Mouse (Mus musculus) stomach, embryonic 14.5 days (tissue): Measurements from ENCODE around the gene Sart1. TPM values are rescaled to one million over a fixed set of nuclear protein-coding genes. Genes with fewer than 3 reads are reported as not detected.

Source experiments
- ATAC-seq: fragments of 200-750 bp; cut with Nextera tagmentation; 2 replicates; pipeline ENCODE4 v1.8.0; 2017; ENCODE audit warnings: low read depth, moderate TSS enrichment; ENCODE audit not compliant: insufficient number of reproducible peaks, insufficient read depth, low FRiP score
- H3K27ac ChIP-seq: fragments of 300-500 bp; sonication (generic); 2 replicates; pipeline ENCODE4 v1.5.1; 2014; ENCODE audit warnings: mild to moderate bottlenecking, low read length, moderate library complexity, mixed read lengths
- H3K27me3 ChIP-seq: fragments of 300-500 bp; sonication (generic); 2 replicates; pipeline ENCODE4 v1.6.1; 2014; ENCODE audit warnings: low read length, control low read depth, mixed read lengths; ENCODE audit not compliant: control insufficient read depth, insufficient read depth
- H3K36me3 ChIP-seq: fragments of 300-500 bp; sonication (generic); 2 replicates; pipeline ENCODE4 v1.6.1; 2014; ENCODE audit warnings: mild to moderate bottlenecking, control low read depth, low read length, moderate library complexity, mixed read lengths; ENCODE audit not compliant: control insufficient read depth, insufficient read depth
- H3K4me1 ChIP-seq: fragments of 300-500 bp; sonication (generic); 2 replicates; pipeline ENCODE4 v1.6.1; 2014; ENCODE audit warnings: low read length, control low read depth, mixed read lengths; ENCODE audit not compliant: control insufficient read depth, insufficient read depth
- H3K4me2 ChIP-seq: fragments of 300-500 bp; sonication (generic); replicated peaks from 2 replicates; pipeline ENCODE4 v1.6.1; 2014; ENCODE audit warnings: low read depth, low read length, control low read depth
- H3K4me3 ChIP-seq: fragments of 300-500 bp; sonication (generic); 2 replicates; pipeline ENCODE4 v1.5.1; 2014; ENCODE audit warnings: low read depth, low read length, control low read depth
- H3K9ac ChIP-seq: fragments of 300-500 bp; sonication (generic); replicated peaks from 2 replicates; pipeline ENCODE4 v1.6.1; 2014; ENCODE audit warnings: low read depth, mild to moderate bottlenecking, control low read depth, low read length, moderate library complexity, mixed read lengths
- H3K9me3 ChIP-seq: fragments of 300-500 bp; sonication (generic); 2 replicates; pipeline ENCODE4 v1.6.1; 2016; ENCODE audit warnings: low read depth, low read length, control low read depth; ENCODE audit not compliant: control insufficient read depth
- WGBS: fragments of 180-500 bp; shearing (Covaris S2); extraction: QIAGEN DNeasy Blood & Tissue Kit; methylation state at CpG from one replicate; pipeline ENCODE4 v1.1.7; 2014; 5-methylcytosine and 5-hydroxymethylcytosine counted together
- polyA plus RNA-seq: library from polyadenylated mRNA; unstranded; fragments of >200 nt; fragmentation: Nextera tagmentation; extraction: Ambion mirVana; gene quantifications from 2 replicates; pipeline ENCODE4 v1.2.1, GENCODE M21; 2014

Gene Sart1
- polyA plus RNA-seq, 1 experiment from 2014 or later = 56.3 TPM

GRCm38 (mm10) chr19:5394168-5394567 lies 5.7 kb upstream of the Sart1 start:
- Histone ChIP-seq H3K9ac (no peak overlapping the region), H3K9me3 (no peaks in the 10 kb centered on the region), H3K27ac (no peak overlapping the region), H3K27me3 (no peaks in the 10 kb centered on the region), H3K4me2 (no peak overlapping the region), H3K4me1 (peaks cover 7% of the 10 kb centered on the region; the same call in 1 of the 2 replicates), H3K36me3 (no peaks in the 10 kb centered on the region), H3K4me3 (no peak overlapping the region)
- 43% methylated on average over 10 of the region's 10 CpGs for WGBS
- no peak for ATAC-seq

- Histone ChIP-seq H3K27me3 (no peaks in the 10 kb centered on the region), H3K9me3 (no peaks in the 10 kb centered on the region), H3K4me3 (no peak overlapping the region), H3K27ac (no peak overlapping the region), H3K4me2 (no peak overlapping the region), H3K9ac (no peak overlapping the region), H3K4me1 (peaks cover 7% of the 10 kb centered on the region; the same call in 1 of the 2 replicates), H3K36me3 (no peaks in the 10 kb centered on the region)
- ATAC-seq = no peak
- WGBS = 56% methylated on average over 4 of the region's 4 CpGs
These were observed 4.4 kb upstream of the Sart1 start for GRCm38 (mm10) chr19:5392892-5393291.

- Histone ChIP-seq H3K4me2 (peak overlapping the region; percentile 86), H3K9me3 (no peaks in the 10 kb centered on the region), H3K4me3 (peak overlapping the region; percentile 95), H3K27me3 (no peaks in the 10 kb centered on the region), H3K27ac (peak overlapping the region; percentile 52; the same call in 1 of the 2 replicates), H3K36me3 (0 out of 2 replicates have a peak, but pooled peaks cover 5% of the 10 kb centered on the region), H3K9ac (peak overlapping the region; percentile 37; the same call in 1 of the 2 replicates), H3K4me1 (peaks cover 19% of the 10 kb centered on the region)
- no peak for ATAC-seq
- 49% methylated on average over 8 of the region's 8 CpGs for WGBS
These were observed 1.9 kb upstream of the Sart1 start for GRCm38 (mm10) chr19:5390416-5390815.

GRCm38 (mm10) chr19:5389647-5390046 lies 1.1 kb upstream of the Sart1 start:
- 20% methylated on average over 12 of the region's 12 CpGs for WGBS

GRCm38 (mm10) chr19:5388011-5388441 lies 477 bp downstream of the Sart1 start:
- peaks cover 19% of the 10 kb centered on the region for H3K4me1 ChIP-seq
- WGBS = under 1% methylated on average over 43 of the region's 43 CpGs
- H3K27me3 ChIP-seq = no peaks in the 10 kb centered on the region
- peak overlapping the region; percentile 79; the same call in 1 of the 2 replicates for H3K27ac ChIP-seq
- ATAC-seq = peak; percentile 21; the same call in 1 of the 2 replicates
- H3K4me3 ChIP-seq = peak overlapping the region; percentile 95
- peak overlapping the region; percentile 83 for H3K9ac ChIP-seq
- H3K4me2 ChIP-seq = peak overlapping the region; percentile 86
- H3K36me3 ChIP-seq = peaks cover 28% of the 10 kb centered on the region
- H3K9me3 ChIP-seq = no peaks in the 10 kb centered on the region

More at GRCm38 (mm10) chr19:5389647-5390046, 1.1 kb upstream of the Sart1 start:
- no peak for ATAC-seq
- H3K4me1 ChIP-seq = peaks cover 19% of the 10 kb centered on the region
- H3K36me3 ChIP-seq = peaks cover 12% of the 10 kb centered on the region; the same call in 1 of the 2 replicates
- no peaks in the 10 kb centered on the region for H3K27me3 ChIP-seq
- peak overlapping the region; percentile 86 for H3K4me2 ChIP-seq
- peak overlapping the region; percentile 95 for H3K4me3 ChIP-seq
- peak overlapping the region; percentile 52; the same call in 1 of the 2 replicates for H3K27ac ChIP-seq
- H3K9ac ChIP-seq = peak overlapping the region; percentile 37; the same call in 1 of the 2 replicates
- H3K9me3 ChIP-seq = no peaks in the 10 kb centered on the region

- Histone ChIP-seq H3K27me3 (no peaks in the 10 kb centered on the region), H3K4me3 (no peak overlapping the region), H3K4me2 (no peak overlapping the region), H3K9ac (no peak overlapping the region), H3K36me3 (peaks cover 60% of the 10 kb centered on the region), H3K27ac (no peak overlapping the region), H3K9me3 (no peaks in the 10 kb centered on the region), H3K4me1 (peaks cover 12% of the 10 kb centered on the region)
- 86% methylated on average over 8 of the region's 8 CpGs for WGBS
- no peak for ATAC-seq
These were observed 3.8 kb downstream of the Sart1 start for GRCm38 (mm10) chr19:5384715-5385114.

- Histone ChIP-seq H3K9ac (no peak overlapping the region), H3K4me3 (no peak overlapping the region), H3K4me1 (peaks cover 12% of the 10 kb centered on the region), H3K36me3 (peaks cover 72% of the 10 kb centered on the region), H3K27ac (no peak overlapping the region), H3K27me3 (no peaks in the 10 kb centered on the region), H3K4me2 (no peak overlapping the region), H3K9me3 (no peaks in the 10 kb centered on the region)
- ATAC-seq = no peak
- 92% methylated on average over 12 of the region's 12 CpGs for WGBS
These were observed 5.2 kb downstream of the Sart1 start for GRCm38 (mm10) chr19:5383326-5383725.

GRCm38 (mm10) chr19:5377446-5377845 lies 11.1 kb downstream of the Sart1 start:
- H3K9me3 ChIP-seq = no peaks in the 10 kb centered on the region
- H3K4me3 ChIP-seq = no peak overlapping the region
- H3K27me3 ChIP-seq = no peaks in the 10 kb centered on the region
- no peak for ATAC-seq
- H3K4me1 ChIP-seq = no peaks in the 10 kb centered on the region
- no peak overlapping the region for H3K9ac ChIP-seq
- peaks cover 51% of the 10 kb centered on the region for H3K36me3 ChIP-seq
- no peak overlapping the region for H3K4me2 ChIP-seq
- H3K27ac ChIP-seq = no peak overlapping the region
- WGBS = 83% methylated on average over 1 of the region's 1 CpGs

- Histone ChIP-seq H3K27me3 (no peaks in the 10 kb centered on the region), H3K9ac (no peak overlapping the region), H3K4me2 (no peak overlapping the region), H3K4me1 (no peaks in the 10 kb centered on the region), H3K36me3 (peaks cover 48% of the 10 kb centered on the region), H3K9me3 (no peaks in the 10 kb centered on the region), H3K4me3 (no peak overlapping the region), H3K27ac (no peak overlapping the region)
- 63% methylated on average over 4 of the region's 4 CpGs for WGBS
- ATAC-seq = no peak
These were observed 13.8 kb downstream of the Sart1 start for GRCm38 (mm10) chr19:5374748-5375147.
